Mouse (Mus musculus) CD8-positive naive resting alpha-beta T cell, adult 2 months (primary cell): ENCODE data around the gene Sema6d.
"Not testable (repeated sequence)": the region's sequence is repeated elsewhere in the genome, so short reads cannot be mapped to it uniquely, and the experiment has no call there.

Experiments
- DNase-seq, 2 experiments: peaks; one replicate each; pipeline ENCODE4 v3.0.0; 2022; ENCODE audit warnings: low read depth in 2 of 2, low spot score in 2 of 2

Gene Sema6d

DNA sequence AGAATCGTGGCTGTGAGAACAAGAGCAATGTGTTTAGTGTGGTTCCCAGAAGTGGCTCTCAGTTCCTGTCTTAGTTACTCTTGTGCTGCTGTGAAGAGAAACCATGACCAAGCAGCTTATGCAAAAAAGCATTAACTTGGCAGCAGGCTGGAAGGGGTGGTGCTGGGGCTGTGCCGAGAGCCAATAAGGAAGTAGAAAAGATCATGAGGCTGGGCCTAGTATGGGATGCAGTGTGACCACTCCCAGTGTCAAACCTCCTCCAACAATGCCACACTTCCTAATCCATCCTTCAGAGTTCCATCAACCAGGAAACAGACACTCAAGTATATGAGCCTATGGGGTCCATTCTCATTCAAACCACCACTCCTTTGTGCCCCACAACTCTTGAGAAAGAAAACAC is 199.6 kb downstream of the Sema6d start:
- no peak for DNase-seq

GRCm38 (mm10) chr2:124291145-124291544 is 201.4 kb downstream of the Sema6d start:
- no peak for DNase-seq

GRCm38 (mm10) chr2:124293601-124294000 is 203.8 kb downstream of the Sema6d start:
- no peak for DNase-seq

DNA sequence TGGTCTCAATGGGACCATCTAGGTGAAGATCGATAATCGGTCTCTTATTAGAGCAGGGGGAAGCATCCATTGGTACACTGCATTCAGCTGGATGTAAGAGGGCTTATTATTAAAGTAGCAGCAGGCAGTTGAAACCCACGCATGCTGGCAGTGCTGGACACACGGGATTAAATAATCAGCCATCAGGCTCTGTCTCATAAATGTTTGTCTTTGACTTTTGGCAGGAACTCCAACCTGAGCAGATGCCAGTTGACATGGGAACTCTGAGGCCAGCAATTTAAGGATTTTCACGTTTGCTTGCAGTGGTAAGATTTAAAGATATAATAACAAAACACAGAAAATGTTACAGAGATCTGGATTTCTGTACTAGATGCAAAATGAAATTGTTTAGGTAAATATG is 208.6 kb downstream of the Sema6d start:
- DNase-seq, result no peak

DNA sequence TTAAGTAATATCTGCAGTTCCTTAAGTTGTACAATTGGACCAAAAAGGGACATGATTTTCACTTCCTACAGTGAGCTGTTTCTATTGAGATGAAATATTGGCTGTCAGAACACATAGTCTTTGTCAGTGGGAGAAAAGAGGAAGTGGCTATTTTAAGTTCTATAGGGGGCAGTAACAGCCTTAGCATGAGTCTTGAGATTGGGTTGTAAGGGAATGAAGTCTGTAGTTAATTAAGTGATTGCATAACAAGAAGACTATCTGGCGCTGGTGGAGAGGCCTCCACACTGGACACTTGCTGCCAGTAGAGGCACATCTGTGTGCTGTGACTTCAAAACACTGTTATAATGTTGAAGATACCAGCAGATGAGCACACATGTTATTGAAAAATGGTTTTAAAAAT is 209.1 kb downstream of the Sema6d start:
- DNase-seq, result no peak

- DNase-seq, result no peak
Measured at GRCm38 (mm10) chr2:124308605-124309004, 218.8 kb downstream of the Sema6d start.

- DNase-seq, result no peak
Measured at GRCm38 (mm10) chr2:124309361-124310128, 219.8 kb downstream of the Sema6d start.

- DNase-seq, result no peak
Measured at GRCm38 (mm10) chr2:124322528-124323215, 232.9 kb downstream of the Sema6d start.

- DNase-seq, result no peak
Measured at GRCm38 (mm10) chr2:124324107-124324724, 234.4 kb downstream of the Sema6d start.

DNA sequence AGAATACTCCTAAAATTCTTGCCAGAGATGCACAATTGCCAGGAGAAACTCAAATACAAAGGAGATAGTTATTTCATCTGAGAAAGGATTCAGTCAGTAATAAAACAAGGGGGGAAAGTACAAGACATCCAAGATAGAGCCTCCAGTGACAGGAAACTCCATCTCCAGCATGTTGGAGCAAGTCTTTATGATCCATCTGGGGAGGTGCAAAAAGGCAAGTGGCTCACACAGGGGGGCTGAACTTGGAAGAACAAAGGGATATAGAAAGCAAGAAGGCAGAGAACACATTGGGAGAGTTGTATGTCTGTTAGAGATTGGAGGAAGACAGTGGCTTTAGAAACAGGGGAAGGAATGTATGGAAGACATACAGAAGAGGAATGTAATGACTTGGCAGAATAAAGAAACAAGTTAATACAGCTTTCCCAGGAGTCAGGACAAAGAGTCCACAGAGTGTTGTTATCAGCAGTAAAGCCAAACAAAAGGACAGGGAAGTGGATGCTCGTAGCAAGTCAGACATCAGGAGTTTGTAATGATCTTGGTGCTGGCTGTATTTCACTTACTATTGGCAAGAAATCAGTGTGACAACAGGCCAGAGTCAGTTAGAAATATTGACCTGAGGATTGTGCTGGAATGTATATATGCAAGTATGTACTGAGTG is 239.8 kb downstream of the Sema6d start:
- DNase-seq, result no peak

DNA sequence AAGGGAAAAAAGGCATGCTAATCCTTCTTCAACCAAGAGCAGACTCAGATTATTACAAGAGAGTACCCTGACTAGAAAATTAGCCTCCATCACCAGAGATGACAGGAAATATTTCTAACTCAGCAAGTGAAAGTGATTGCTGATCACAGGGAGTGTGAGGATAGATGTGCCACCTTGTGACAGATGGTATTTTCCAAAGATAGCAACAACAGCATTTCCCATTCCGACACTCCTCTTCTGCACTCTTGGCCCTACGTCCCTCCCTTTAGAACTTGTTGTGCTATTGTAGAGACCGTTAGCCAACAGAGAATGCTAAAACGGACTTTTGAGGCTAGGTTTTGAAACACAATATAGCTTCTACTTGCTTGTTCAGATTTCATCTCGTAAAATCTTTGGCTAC is 243.1 kb downstream of the Sema6d start:
- no peak for DNase-seq

DNA sequence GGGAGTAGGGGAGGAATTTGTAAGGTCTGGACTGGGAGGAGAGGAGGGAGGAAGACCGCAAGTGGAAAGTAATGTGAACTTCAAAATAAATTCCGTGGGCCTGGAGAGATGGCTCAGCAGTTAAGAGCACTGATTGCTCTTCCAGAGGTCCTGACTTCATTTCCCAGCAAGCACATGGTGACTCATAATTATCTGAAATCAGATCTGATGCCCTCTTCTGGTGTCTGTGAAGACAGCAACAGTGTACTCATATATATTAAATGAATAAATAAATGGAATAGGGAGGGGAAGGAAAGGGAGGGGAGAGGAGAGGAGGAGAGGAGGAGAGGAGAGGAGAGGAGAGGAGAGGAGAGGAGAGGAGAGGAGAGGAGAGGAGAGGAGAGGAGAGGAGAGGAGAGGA is 244.9 kb downstream of the Sema6d start:
- DNase-seq, result not testable (repeated sequence)

DNA sequence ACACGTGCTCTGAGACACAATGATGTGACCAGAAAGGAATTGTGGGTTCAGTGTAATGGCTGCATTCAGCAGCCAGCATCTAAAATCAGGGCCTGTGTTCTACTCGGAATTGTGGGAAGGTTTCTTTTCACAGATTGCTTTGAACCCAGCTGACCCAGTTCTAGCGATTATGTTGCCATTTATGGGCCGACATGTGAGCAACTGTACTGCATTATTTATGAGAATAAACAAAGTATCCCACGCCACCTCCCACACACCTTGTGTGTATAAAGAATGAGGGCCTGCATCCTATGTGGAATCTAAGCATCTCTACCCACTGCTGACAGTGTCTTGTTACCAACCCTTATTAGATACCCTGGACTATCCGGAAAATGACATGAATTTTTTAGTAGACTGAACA is 248.5 kb downstream of the Sema6d start:
- DNase-seq, result no peak

- no peak for DNase-seq
Measured at GRCm38 (mm10) chr2:124354191-124354590, 264.4 kb downstream of the Sema6d start.

DNA sequence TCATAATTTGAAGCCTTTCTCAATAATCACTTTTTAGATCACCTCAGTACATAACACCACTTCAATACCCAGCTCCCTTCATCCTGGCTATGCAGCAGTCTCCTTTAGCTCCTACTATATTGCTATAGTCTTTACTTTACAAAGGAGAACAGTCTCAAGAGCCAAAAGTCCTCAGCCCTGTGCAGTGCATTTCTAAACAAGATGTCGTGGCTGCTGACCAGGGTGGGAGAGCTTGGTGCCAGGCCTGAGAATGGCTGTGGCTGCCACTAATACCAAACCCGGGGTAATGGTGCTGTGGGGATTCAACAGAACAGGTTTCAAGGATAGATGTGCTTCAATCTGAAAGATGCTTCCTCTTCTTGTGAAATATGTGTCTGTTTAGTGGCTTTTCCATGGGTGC is 264.9 kb downstream of the Sema6d start:
- DNase-seq, result no peak

DNA sequence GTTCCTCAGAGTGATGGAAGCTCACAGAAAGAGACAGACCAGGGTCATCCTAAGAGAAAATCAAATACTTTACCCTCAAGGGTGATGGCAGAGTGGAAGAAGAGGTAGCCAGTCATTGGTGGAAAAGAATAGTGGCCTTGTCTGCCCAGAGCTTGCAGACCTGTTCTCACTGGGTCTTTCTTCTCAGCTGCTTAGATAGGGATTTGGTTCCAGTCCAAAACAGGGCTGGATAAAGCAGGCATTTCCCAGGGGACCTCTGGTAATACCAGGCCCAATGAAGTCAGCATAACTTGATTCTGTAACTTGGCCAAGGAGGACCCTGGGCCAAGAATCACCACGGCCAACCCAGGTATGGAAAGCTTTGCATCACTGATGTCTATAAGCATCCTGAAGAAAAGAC is 279.5 kb downstream of the Sema6d start:
- no peak for DNase-seq

DNA sequence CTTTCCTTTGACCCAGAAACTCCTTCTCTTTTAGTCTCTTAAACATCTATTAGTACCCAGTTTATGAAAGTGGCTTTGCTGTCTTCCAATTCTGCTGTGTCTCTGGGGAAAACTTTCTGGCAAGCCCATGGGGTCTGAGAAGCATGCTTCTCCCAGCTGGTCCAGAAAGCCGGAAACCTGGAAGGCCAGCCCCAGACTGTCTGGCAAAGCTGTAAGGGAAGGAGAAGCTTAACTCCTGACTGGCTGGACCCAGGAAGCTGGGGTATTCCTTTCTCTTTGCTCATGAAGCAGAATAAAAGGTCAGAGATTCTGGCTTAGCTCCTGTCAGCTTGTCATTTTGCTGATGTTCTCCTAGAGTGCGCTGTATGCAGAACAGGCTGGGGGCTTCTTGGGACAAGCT is 280.2 kb downstream of the Sema6d start:
- no peak for DNase-seq

DNA sequence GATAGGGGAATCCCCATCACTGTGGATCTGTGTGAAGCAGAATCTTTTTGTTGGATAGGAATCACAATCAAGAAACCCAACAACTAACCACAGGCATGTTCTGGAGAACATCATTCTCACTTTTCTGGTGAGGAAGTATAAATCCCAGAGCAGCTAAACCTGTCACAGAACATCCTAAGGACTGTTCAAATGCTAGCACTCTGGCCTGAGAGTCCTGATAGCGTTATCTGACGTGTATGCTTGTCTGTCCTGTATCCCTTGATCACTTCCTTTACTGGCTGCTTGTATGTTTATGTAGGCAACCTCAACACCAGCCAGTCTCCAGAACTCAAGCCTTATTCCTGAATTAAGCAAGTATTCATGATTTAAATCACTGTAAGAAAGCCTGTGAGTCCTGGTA is 281.6 kb downstream of the Sema6d start:
- no peak for DNase-seq

GRCm38 (mm10) chr2:124385053-124385452 is 295.3 kb downstream of the Sema6d start:
- DNase-seq, result no peak

DNA sequence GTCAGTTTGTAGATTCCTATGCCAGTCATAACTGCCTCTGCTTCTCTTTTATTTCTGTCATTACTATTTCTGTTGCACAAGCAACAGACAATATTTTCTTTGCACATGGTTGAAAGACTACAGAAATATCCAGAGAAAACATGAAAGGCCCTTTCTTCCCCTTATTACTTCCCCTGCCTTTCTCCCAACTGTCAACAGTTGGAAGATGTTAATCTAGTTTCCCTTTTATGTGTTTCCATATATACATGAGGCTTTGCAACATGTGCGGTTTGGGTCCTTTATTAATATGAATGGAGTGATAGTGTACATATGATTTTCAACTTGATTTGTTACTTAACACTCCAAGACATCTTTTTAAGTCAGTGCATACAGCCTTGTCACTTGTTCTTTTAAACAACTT is 296.0 kb downstream of the Sema6d start:
- no peak for DNase-seq

DNA sequence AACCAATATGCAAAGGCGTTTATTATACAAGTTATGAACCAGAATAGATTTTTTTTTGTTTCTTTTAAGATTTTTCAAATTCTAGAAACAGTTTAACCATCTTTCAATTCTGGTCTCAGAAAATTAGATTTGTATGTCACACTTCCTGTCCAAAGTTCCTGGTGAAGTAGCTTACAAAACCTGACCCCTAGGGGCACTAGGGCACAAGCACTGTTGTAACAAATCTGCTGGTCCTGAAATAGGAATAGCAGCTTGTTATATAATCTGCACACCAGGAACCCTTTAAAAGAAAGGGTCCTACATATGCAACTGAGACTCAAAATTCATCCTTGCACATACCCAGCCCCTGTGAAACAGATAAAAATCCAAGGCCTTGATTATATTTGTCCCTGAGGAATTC is 298.5 kb downstream of the Sema6d start:
- DNase-seq, result no peak

DNA sequence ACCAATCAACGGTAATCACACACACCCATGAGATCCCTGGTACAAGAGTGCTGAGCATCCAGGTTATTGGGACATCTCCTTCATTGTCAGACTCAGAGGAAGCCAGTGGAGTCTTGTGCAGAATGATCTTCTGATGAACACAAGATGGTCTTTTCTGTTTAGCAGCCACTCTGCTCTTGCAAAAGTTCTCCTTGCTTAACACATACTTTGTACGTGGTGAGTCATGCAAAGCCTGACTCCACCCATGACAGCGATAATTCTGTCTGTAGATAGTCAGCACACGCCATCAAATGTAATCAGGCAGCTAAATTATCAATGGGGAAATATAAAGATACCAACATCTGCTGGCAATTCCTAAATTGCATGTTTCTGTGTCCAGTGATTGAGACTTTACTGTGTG is 307.0 kb downstream of the Sema6d start:
- DNase-seq, result no peak
